Mouse (Mus musculus) kidney, adult 2 months (tissue): Measurements from ENCODE around the gene Slc13a3. TPM values are rescaled to one million over a fixed set of nuclear protein-coding genes. Genes with fewer than 3 reads are reported as not detected.

Experiments used
- DNase-seq: peaks from one replicate; pipeline ENCODE4 v3.0.0; 2021
- H3K27ac ChIP-seq: fragments of 200-500 bp; 2 replicates; pipeline ENCODE4 v1.5.1; 2012; ENCODE audit warnings: low read depth, low read length, control low read depth, inconsistent platforms; ENCODE audit not compliant: insufficient read depth
- H3K27me3 ChIP-seq: fragments of 200-500 bp; replicated peaks from 2 replicates; pipeline ENCODE4 v1.6.1; 2012; ENCODE audit warnings: mild to moderate bottlenecking, moderate library complexity, low read length, inconsistent platforms; ENCODE audit not compliant: control insufficient read depth, insufficient read depth
- H3K36me3 ChIP-seq: fragments of 200-500 bp; 2 replicates; pipeline ENCODE4 v1.6.1; 2012; ENCODE audit warnings: mild to moderate bottlenecking, moderate library complexity, low read length, inconsistent platforms; ENCODE audit not compliant: control insufficient read depth, insufficient read depth
- H3K4me1 ChIP-seq: fragments of 200-500 bp; 2 replicates; pipeline ENCODE4 v1.6.1; 2011; ENCODE audit warnings: low read length; ENCODE audit not compliant: control insufficient read depth, insufficient read depth
- H3K4me3 ChIP-seq: fragments of 200-500 bp; 2 replicates; pipeline ENCODE4 v1.5.1; 2011; ENCODE audit warnings: mild to moderate bottlenecking, low read depth, low read length, control low read depth; ENCODE audit not compliant: insufficient read depth
- CTCF ChIP-seq: fragments of 200-500 bp; conservative IDR thresholded peaks from 2 replicates; pipeline ENCODE4 v1.5.1; 2011; ENCODE audit warnings: low read depth, mild to moderate bottlenecking, control low read depth, low read length, moderate library complexity, mixed read lengths; ENCODE audit not compliant: insufficient read depth, insufficient read length
- POLR2A ChIP-seq: fragments of 200-500 bp; IDR thresholded peaks from one replicate; pipeline ENCODE4 v1.6.1; 2011; ENCODE audit warnings: low read depth, low read length, control low read depth
- WGBS: fragments of 180-500 bp; shearing (Covaris S2); methylation state at CpG from one replicate; pipeline ENCODE4 v1.1.7; 2018; 5-methylcytosine and 5-hydroxymethylcytosine counted together
- polyA plus RNA-seq: library from polyadenylated mRNA; depleted of rRNA; stranded (reverse); fragments of >200 nt; gene quantifications from 2 replicates; pipeline ENCODE4 v1.2.3, GENCODE M21; 2012

Slc13a3 gene
- polyA plus RNA-seq, 1 experiment, result 584 TPM

- Histone ChIP-seq H3K27me3 (no peaks in the 10 kb centered on the region), H3K27ac (peak overlapping the region; percentile 22; the same call in 1 of the 2 replicates), H3K4me3 (no peak overlapping the region), H3K4me1 (peaks cover 8% of the 10 kb centered on the region; the same call in 1 of the 2 replicates), H3K36me3 (no peaks in the 10 kb centered on the region)
- no peak for TF ChIP-seq POLR2A
- TF ChIP-seq CTCF, result no peak
- DNase-seq, result peak; percentile 50
- WGBS, result 41% methylated on average over 5 of the region's 5 CpGs
These were observed 2.8 kb upstream of the Slc13a3 start for GRCm38 (mm10) chr2:165475850-165476249.

DNA sequence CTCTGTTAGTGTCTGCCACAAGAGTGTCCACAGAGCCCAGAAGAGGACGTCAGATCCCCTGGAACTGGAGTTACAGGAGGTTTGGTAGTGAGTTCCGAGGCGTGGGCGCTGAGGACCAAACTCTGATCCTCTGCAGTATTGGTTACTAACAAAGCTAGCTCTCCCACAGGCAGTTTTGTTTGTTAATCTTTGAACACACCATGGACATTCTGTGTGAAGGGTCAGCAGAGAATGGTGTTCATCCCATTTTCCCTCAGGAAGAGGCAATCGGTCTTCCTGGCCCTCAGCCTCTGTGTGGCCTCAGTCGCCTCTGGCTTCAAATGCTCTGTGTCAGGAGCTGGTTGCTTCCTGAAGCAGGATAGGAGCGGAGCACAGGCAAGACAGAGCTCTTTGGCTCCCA lies 2.4 kb upstream of the Slc13a3 start:
- Histone ChIP-seq H3K36me3 (no peaks in the 10 kb centered on the region), H3K27ac (peak overlapping the region; percentile 22; the same call in 1 of the 2 replicates), H3K4me3 (no peak overlapping the region), H3K4me1 (peaks cover 8% of the 10 kb centered on the region; the same call in 1 of the 2 replicates), H3K27me3 (no peaks in the 10 kb centered on the region)
- TF ChIP-seq CTCF, result no peak
- no peak for TF ChIP-seq POLR2A
- WGBS, result 57% methylated on average over 7 of the region's 7 CpGs
- peak; percentile 55 for DNase-seq

DNA sequence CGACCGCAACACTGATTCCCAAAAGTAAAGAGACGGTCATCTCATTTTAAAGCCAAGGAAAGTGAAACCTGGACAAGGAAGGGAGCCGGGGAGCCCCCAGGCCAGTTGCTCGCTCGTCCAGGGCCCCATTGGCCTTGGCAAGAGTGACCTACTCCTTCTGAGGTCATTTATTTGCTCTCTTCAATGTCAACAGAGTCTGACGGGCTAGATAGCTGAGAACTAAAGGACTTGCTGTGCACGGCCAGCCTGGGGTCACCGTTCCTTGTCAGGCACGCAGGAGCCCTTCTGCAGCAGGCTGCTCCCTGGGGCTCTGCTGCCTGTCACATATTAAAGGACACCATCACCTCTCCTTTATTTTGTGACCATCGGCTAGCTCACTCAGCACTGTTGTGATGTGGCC lies 1.1 kb downstream of the Slc13a3 start:
- H3K4me1 ChIP-seq, result peaks cover 8% of the 10 kb centered on the region; the same call in 1 of the 2 replicates
- H3K4me3 ChIP-seq, result peak overlapping the region; percentile 53
- H3K27me3 ChIP-seq, result no peaks in the 10 kb centered on the region
- DNase-seq, result no peak
- H3K27ac ChIP-seq, result peak overlapping the region; percentile 78
- no peaks in the 10 kb centered on the region for H3K36me3 ChIP-seq
- no peak for TF ChIP-seq POLR2A
- TF ChIP-seq CTCF, result no peak
- 64% methylated on average over 11 of the region's 11 CpGs for WGBS

DNA sequence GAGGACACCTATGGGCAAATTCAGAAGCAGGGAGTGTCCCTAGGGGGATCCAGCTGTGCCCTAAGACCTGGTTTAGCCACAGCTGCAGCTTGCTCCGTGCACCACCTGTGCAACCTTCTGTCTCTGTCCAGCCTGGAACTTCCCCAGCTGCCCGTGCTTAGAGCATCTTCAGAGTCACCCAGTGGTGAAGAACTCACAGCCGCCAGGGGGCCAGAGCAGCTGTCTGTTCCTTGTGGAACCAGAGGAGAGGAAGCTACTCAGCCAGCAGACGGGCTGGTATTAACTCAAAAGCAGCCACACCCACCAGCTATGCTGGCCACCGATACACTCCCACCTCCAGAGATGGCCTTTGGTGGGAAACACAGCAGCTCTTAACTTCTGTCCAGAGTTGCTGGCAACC lies 2.9 kb downstream of the Slc13a3 start:
- TF ChIP-seq POLR2A, result no peak
- TF ChIP-seq CTCF, result no peak; the same call in 1 of the 2 replicates
- WGBS, result 26% methylated on average over 5 of the region's 5 CpGs
- Histone ChIP-seq H3K4me3 (no peak overlapping the region), H3K36me3 (no peaks in the 10 kb centered on the region), H3K4me1 (no peaks in the 10 kb centered on the region; the same call in 1 of the 2 replicates), H3K27ac (no peak overlapping the region), H3K27me3 (no peaks in the 10 kb centered on the region)
- peak; percentile 60 for DNase-seq

DNA sequence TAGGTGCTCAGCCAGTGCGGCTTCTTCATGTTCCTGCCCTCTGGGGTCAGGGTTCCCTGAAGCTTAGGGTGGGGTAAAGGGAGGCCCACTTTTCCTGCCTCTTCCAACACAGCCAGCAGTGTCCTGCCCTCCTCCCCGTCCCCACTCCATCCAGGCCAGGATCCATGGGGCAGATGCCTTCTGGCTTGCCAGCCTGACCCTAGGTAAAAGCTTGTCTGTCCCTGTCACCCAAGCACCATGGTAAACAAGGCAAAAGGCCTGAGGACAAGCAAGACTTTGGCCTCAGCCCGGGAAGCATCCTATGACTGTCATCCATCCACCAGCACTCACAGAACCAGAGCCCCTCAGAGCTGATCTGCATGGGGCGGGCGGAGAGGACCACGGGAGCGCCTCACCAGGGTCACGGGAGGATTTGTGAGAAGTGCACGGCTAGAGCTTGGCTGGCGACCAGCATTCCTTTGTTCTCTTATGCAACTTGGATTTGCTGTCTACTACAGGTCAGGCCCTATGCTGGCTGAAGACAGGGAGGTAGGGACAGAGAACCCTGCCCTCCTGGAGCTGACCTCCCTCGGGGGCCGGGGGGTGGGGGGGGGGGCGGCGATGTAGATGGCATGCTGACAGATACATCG lies 5.1 kb downstream of the Slc13a3 start:
- 41% methylated on average over 15 of the region's 15 CpGs for WGBS

DNA sequence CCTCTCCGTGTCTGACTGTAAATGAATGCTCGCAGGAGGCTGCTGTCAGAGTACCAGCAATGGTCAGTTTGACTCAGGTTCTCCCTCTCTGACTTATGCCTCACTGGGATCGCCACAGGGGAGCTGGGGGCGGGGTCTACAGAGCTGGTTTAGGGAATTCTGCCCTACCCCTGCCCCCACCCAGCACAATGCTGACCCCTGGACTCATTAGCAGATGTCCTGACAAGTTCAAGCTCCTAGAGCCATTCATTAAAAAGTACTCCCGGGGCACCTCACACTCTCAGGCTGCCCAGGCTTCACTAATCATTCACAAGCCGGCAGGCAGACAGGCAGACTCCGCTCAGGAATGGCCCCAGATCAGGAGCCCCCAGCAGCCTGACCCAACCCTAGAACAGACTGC lies 13.4 kb downstream of the Slc13a3 start:
- peak overlapping the region; percentile 88 for H3K27ac ChIP-seq
- 17% methylated on average over 7 of the region's 7 CpGs for WGBS

More for the DNA sequence above, 5.1 kb downstream of the Slc13a3 start:
- no peak overlapping the region for H3K4me3 ChIP-seq
- peak; percentile 93 for DNase-seq
- no peaks in the 10 kb centered on the region; the same call in 1 of the 2 replicates for H3K4me1 ChIP-seq
- H3K27ac ChIP-seq, result peak overlapping the region; percentile 58
- TF ChIP-seq POLR2A, result no peak
- no peaks in the 10 kb centered on the region for H3K27me3 ChIP-seq
- no peaks in the 10 kb centered on the region for H3K36me3 ChIP-seq

GRCm38 (mm10) chr2:165458189-165458588 lies 14.8 kb downstream of the Slc13a3 start:
- Histone ChIP-seq H3K27ac (peak overlapping the region; percentile 88), H3K36me3 (no peaks in the 10 kb centered on the region), H3K4me3 (no peak overlapping the region), H3K27me3 (no peaks in the 10 kb centered on the region), H3K4me1 (peaks cover 28% of the 10 kb centered on the region; the same call in 1 of the 2 replicates)
- TF ChIP-seq POLR2A, result no peak
- no peak for TF ChIP-seq CTCF
- 44% methylated on average over 5 of the region's 5 CpGs for whole genome bisulfite sequencing
- DNase-seq, result peak; percentile 88

More for the DNA sequence above, 13.4 kb downstream of the Slc13a3 start:
- H3K4me3 ChIP-seq, result no peak overlapping the region
- H3K4me1 ChIP-seq, result peaks cover 28% of the 10 kb centered on the region; the same call in 1 of the 2 replicates
- peak; percentile 24 for TF ChIP-seq POLR2A
- no peak for TF ChIP-seq CTCF
- H3K27me3 ChIP-seq, result no peaks in the 10 kb centered on the region
- no peaks in the 10 kb centered on the region for H3K36me3 ChIP-seq
- peak; percentile 96 for DNase-seq

DNA sequence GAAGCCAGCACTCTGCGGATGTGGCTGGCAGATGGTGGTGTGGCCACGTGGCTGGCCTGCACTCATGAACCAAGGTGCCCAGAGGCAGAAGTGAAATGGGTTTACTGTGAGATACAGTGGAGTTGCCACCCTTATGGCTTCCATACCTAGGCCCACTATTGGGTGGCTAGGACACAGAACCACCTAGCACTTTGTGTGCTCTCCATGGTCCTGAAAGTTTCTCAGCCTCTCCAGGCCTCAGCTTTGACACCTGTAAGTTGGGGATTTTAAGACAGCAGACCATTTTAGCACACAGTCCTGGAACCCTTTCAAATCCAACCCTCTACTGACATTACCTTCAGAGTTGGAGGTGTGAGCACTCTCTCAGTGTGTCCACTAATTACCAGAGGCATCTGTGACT lies 16.3 kb downstream of the Slc13a3 start:
- H3K27me3 ChIP-seq, result no peaks in the 10 kb centered on the region
- TF ChIP-seq CTCF (no peak), POLR2A (no peak)
- no peak overlapping the region for H3K4me3 ChIP-seq
- WGBS, result 64% methylated on average over 2 of the region's 2 CpGs
- peak; percentile 44 for DNase-seq
- H3K27ac ChIP-seq, result no peak overlapping the region
- no peaks in the 10 kb centered on the region for H3K36me3 ChIP-seq
- peaks cover 31% of the 10 kb centered on the region; the same call in 1 of the 2 replicates for H3K4me1 ChIP-seq
